Mouse (Mus musculus) lung, adult 2 months (tissue): ENCODE results near the gene Ofd1.

ENCODE experiments used
- CTCF ChIP-seq: fragments of 200-500 bp; IDR thresholded peaks from 2 replicates; pipeline ENCODE4 v1.5.1; 2011; ENCODE audit warnings: mild to moderate bottlenecking, low read length, control low read depth; ENCODE audit not compliant: insufficient read depth
- POLR2A ChIP-seq: fragments of 200-500 bp; IDR thresholded peaks from 2 replicates; pipeline ENCODE4 v1.6.1; 2011; ENCODE audit warnings: low read depth, mild to moderate bottlenecking, control low read depth, low read length, borderline replicate concordance; ENCODE audit errors: extremely low read depth

GRCm38 (mm10) chrX:166440616-166441063 lies at the start of gene Ofd1:
- TF ChIP-seq POLR2A (peak; percentile 67), CTCF (no peak)
